Mouse (Mus musculus): ENCODE measurements at regions not wholly inside any gene's neighbourhood (a gene's known extent, or its start where the extent isn't known, plus 50 kb on each side); places are given as distances from the start of the nearest gene placed in this dataset.
"Not testable (repeated sequence)": the region's sequence is repeated elsewhere in the genome, so short reads cannot be mapped to it uniquely, and the experiment has no call there.

GRCm38 (mm10) chr8:81286280-81287034, 55.9 kb upstream of the Inpp4b start:
- 63% methylated on average over 8 of the region's 8 CpGs for WGBS
- ATAC-seq (replicated peaks; ENCODE audit: insufficient number of reproducible peaks, low FRiP score, low TSS enrichment, low read depth) = no peak
- no peaks in the 10 kb centered on the region for H3K9me3 ChIP-seq (replicated peaks; ENCODE audit: control insufficient read depth, low read length)
- no peak for DNase-seq (ENCODE audit: low spot score)
- H3K4me3 ChIP-seq (ENCODE audit: low read depth, low read length) = no peak overlapping the region
- H3K27me3 ChIP-seq (ENCODE audit: control insufficient read depth, insufficient read depth, low read length) = no peaks in the 10 kb centered on the region
- no peak overlapping the region for H3K9ac ChIP-seq (replicated peaks; ENCODE audit: low read length)
- no peak overlapping the region for H3K4me2 ChIP-seq (ENCODE audit: low read depth, low read length)
- H3K4me1 ChIP-seq (ENCODE audit: control insufficient read depth, insufficient read depth, low read length) = no peaks in the 10 kb centered on the region
- H3K27ac ChIP-seq (replicated peaks; ENCODE audit: low read depth, low read length) = no peak overlapping the region
- H3K36me3 ChIP-seq (replicated peaks; ENCODE audit: control insufficient read depth, insufficient read depth, low read depth, low read length) = no peaks in the 10 kb centered on the region

DNA sequence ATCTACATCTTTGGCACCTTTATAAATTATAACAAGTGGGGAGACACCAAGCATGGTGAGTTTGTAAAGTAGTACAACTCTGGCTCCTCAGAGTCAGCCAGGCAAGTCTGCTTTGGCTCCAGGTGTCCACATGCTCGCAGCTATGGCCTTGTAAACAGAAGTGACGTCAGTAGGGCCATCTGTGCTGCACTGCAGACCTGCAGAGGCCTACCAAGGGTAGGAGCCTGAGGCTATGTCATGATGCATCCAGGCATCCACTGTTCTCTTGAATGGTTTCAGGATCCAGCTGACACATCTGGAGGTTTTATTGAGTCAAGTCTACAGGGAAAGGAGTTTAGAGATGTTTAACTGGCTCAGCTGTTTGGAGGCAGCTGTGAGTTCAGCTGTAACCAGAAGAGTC, 82.3 kb upstream of the Inpp4b start:
- ATAC-seq (replicated peaks; ENCODE audit: insufficient number of reproducible peaks, low FRiP score, low TSS enrichment, low read depth) (no peak), DNase-seq (ENCODE audit: low spot score) (no peak)
- 71% methylated on average over 2 of the region's 2 CpGs for WGBS
- no peak overlapping the region for H3K4me2 ChIP-seq (ENCODE audit: low read depth, low read length)
- no peak overlapping the region for H3K9ac ChIP-seq (replicated peaks; ENCODE audit: low read length)
- H3K4me1 ChIP-seq (ENCODE audit: control insufficient read depth, insufficient read depth, low read length) = no peaks in the 10 kb centered on the region
- no peak overlapping the region for H3K27ac ChIP-seq (replicated peaks; ENCODE audit: low read depth, low read length)
- no peaks in the 10 kb centered on the region for H3K9me3 ChIP-seq (replicated peaks; ENCODE audit: control insufficient read depth, low read length)
- H3K4me3 ChIP-seq (ENCODE audit: low read depth, low read length) = no peak overlapping the region
- no peaks in the 10 kb centered on the region for H3K36me3 ChIP-seq (replicated peaks; ENCODE audit: control insufficient read depth, insufficient read depth, low read depth, low read length)
- no peaks in the 10 kb centered on the region for H3K27me3 ChIP-seq (ENCODE audit: control insufficient read depth, insufficient read depth, low read length)

GRCm38 (mm10) chr8:81223872-81224271, 118.5 kb upstream of the Inpp4b start:
- Histone ChIP-seq H3K27ac (replicated peaks; ENCODE audit: low read depth, low read length) (no peak overlapping the region), H3K27me3 (ENCODE audit: control insufficient read depth, insufficient read depth, low read length) (no peaks in the 10 kb centered on the region), H3K9me3 (replicated peaks; ENCODE audit: control insufficient read depth, low read length) (no peaks in the 10 kb centered on the region), H3K4me1 (ENCODE audit: control insufficient read depth, insufficient read depth, low read length) (no peaks in the 10 kb centered on the region), H3K9ac (replicated peaks; ENCODE audit: low read length) (no peak overlapping the region), H3K36me3 (replicated peaks; ENCODE audit: control insufficient read depth, insufficient read depth, low read depth, low read length) (no peaks in the 10 kb centered on the region), H3K4me3 (ENCODE audit: low read depth, low read length) (no peak overlapping the region), H3K4me2 (ENCODE audit: low read depth, low read length) (no peak overlapping the region)
- no peak for DNase-seq (ENCODE audit: low spot score)
- 86% methylated on average over 3 of the region's 3 CpGs for WGBS
- ATAC-seq (replicated peaks; ENCODE audit: insufficient number of reproducible peaks, low FRiP score, low TSS enrichment, low read depth) = no peak

GRCm38 (mm10) chr8:81187061-81187790, 155.1 kb upstream of the Inpp4b start:
- DNase-seq (ENCODE audit: low spot score); H3K4me1 ChIP-seq (ENCODE audit: control insufficient read depth, insufficient read depth, low read length); H3K27ac ChIP-seq (replicated peaks; ENCODE audit: low read depth, low read length); H3K27me3 ChIP-seq (ENCODE audit: control insufficient read depth, insufficient read depth, low read length); H3K9ac ChIP-seq (replicated peaks; ENCODE audit: low read length); ATAC-seq (replicated peaks; ENCODE audit: insufficient number of reproducible peaks, low FRiP score, low TSS enrichment, low read depth); H3K4me3 ChIP-seq (ENCODE audit: low read depth, low read length); H3K4me2 ChIP-seq (ENCODE audit: low read depth, low read length); H3K36me3 ChIP-seq (replicated peaks; ENCODE audit: control insufficient read depth, insufficient read depth, low read depth, low read length); H3K9me3 ChIP-seq (replicated peaks; ENCODE audit: control insufficient read depth, low read length): not testable (repeated sequence)
- 80% methylated on average over 11 of the region's 11 CpGs for WGBS

GRCm38 (mm10) chr8:81175537-81175936, 160.8 kb upstream of the Usp38 start:
- ATAC-seq (replicated peaks; ENCODE audit: insufficient number of reproducible peaks, low FRiP score, low TSS enrichment, low read depth) = no peak
- no peak overlapping the region for H3K4me3 ChIP-seq (ENCODE audit: low read depth, low read length)
- H3K9me3 ChIP-seq (replicated peaks; ENCODE audit: control insufficient read depth, low read length) = no peaks in the 10 kb centered on the region
- H3K9ac ChIP-seq (replicated peaks; ENCODE audit: low read length) = no peak overlapping the region
- H3K27ac ChIP-seq (replicated peaks; ENCODE audit: low read depth, low read length) = no peak overlapping the region
- H3K4me2 ChIP-seq (ENCODE audit: low read depth, low read length) = no peak overlapping the region
- no peaks in the 10 kb centered on the region for H3K27me3 ChIP-seq (ENCODE audit: control insufficient read depth, insufficient read depth, low read length)
- no peaks in the 10 kb centered on the region for H3K4me1 ChIP-seq (ENCODE audit: control insufficient read depth, insufficient read depth, low read length)
- WGBS = 60% methylated on average over 1 of the region's 1 CpGs
- no peak for DNase-seq (ENCODE audit: low spot score)
- H3K36me3 ChIP-seq (replicated peaks; ENCODE audit: control insufficient read depth, insufficient read depth, low read depth, low read length) = no peaks in the 10 kb centered on the region

DNA sequence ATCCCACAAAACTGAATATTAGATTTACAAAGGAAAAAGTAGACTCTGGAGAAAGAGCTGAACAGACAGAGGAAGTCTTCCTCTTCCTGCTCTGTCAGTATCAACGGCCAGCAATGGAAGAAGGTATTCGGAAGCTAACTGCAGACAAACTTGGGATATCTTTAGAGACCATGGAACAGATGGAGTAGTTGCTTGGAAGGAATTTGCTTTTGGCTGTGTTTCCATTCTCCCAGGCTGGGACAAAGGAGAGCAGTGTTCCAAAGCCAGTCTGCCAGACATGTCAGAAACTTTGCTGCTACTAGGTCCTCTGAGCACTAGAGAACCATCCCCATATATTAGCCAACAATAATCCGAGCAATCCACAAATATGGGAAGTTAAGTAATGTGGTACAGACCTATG, 132.5 kb upstream of the Usp38 start:
- Histone ChIP-seq H3K9me3 (replicated peaks; ENCODE audit: control insufficient read depth, low read length) (no peaks in the 10 kb centered on the region), H3K36me3 (replicated peaks; ENCODE audit: control insufficient read depth, insufficient read depth, low read depth, low read length) (no peaks in the 10 kb centered on the region), H3K27ac (replicated peaks; ENCODE audit: low read depth, low read length) (no peak overlapping the region), H3K9ac (replicated peaks; ENCODE audit: low read length) (no peak overlapping the region), H3K4me2 (ENCODE audit: low read depth, low read length) (no peak overlapping the region), H3K4me3 (ENCODE audit: low read depth, low read length) (no peak overlapping the region), H3K4me1 (ENCODE audit: control insufficient read depth, insufficient read depth, low read length) (no peaks in the 10 kb centered on the region), H3K27me3 (ENCODE audit: control insufficient read depth, insufficient read depth, low read length) (no peaks in the 10 kb centered on the region)
- WGBS = 83% methylated on average over 3 of the region's 3 CpGs
- DNase-seq (ENCODE audit: low spot score) (no peak), ATAC-seq (replicated peaks; ENCODE audit: insufficient number of reproducible peaks, low FRiP score, low TSS enrichment, low read depth) (no peak)

GRCm38 (mm10) chr8:81106763-81107509, 92.2 kb upstream of the Usp38 start:
- no peak for DNase-seq (ENCODE audit: low spot score)
- Histone ChIP-seq H3K27me3 (ENCODE audit: control insufficient read depth, insufficient read depth, low read length) (no peaks in the 10 kb centered on the region), H3K9me3 (replicated peaks; ENCODE audit: control insufficient read depth, low read length) (no peaks in the 10 kb centered on the region), H3K4me2 (ENCODE audit: low read depth, low read length) (no peak overlapping the region), H3K4me3 (ENCODE audit: low read depth, low read length) (no peak overlapping the region), H3K9ac (replicated peaks; ENCODE audit: low read length) (no peak overlapping the region), H3K4me1 (ENCODE audit: control insufficient read depth, insufficient read depth, low read length) (no peaks in the 10 kb centered on the region), H3K36me3 (replicated peaks; ENCODE audit: control insufficient read depth, insufficient read depth, low read depth, low read length) (no peaks in the 10 kb centered on the region), H3K27ac (replicated peaks; ENCODE audit: low read depth, low read length) (no peak overlapping the region)
- WGBS = 69% methylated on average over 4 of the region's 4 CpGs
- ATAC-seq (replicated peaks; ENCODE audit: insufficient number of reproducible peaks, low FRiP score, low TSS enrichment, low read depth) = no peak

DNA sequence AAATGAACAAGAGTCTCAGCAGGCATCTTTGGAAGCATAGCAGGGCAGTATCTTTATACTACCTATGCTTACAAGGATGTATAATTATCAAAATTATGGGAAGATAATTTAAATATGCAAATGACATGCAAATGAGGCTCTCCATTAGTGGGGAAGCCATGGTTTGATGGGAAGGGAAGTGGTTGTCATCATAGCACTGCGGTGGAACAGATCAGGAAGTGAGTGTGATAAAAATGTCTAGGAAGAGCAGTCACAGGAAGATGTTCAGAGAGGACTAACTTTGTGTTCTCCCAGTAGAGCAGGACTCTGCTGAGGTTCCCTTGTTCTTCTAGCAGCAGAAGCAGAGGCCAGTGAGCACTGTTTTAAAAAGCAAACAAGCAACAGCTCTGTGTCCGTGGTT, 84.2 kb upstream of the Usp38 start:
- Histone ChIP-seq H3K4me3 (ENCODE audit: low read depth, low read length) (no peak overlapping the region), H3K36me3 (replicated peaks; ENCODE audit: control insufficient read depth, insufficient read depth, low read depth, low read length) (no peaks in the 10 kb centered on the region), H3K27ac (replicated peaks; ENCODE audit: low read depth, low read length) (no peak overlapping the region), H3K4me1 (ENCODE audit: control insufficient read depth, insufficient read depth, low read length) (no peaks in the 10 kb centered on the region), H3K4me2 (ENCODE audit: low read depth, low read length) (no peak overlapping the region), H3K9me3 (replicated peaks; ENCODE audit: control insufficient read depth, low read length) (no peaks in the 10 kb centered on the region), H3K9ac (replicated peaks; ENCODE audit: low read length) (no peak overlapping the region), H3K27me3 (ENCODE audit: control insufficient read depth, insufficient read depth, low read length) (no peaks in the 10 kb centered on the region)
- 86% methylated on average over 2 of the region's 2 CpGs for WGBS
- ATAC-seq (replicated peaks; ENCODE audit: insufficient number of reproducible peaks, low FRiP score, low TSS enrichment, low read depth) (no peak), DNase-seq (ENCODE audit: low spot score) (no peak)
